Mouse (Mus musculus) myocyte (in vitro differentiated cells): Measurements from ENCODE around the gene Cers6.

ENCODE experiments used
- CEBPB ChIP-seq: IDR thresholded peaks from 2 replicates; pipeline ENCODE4 v1.6.1; 2011; ENCODE audit warnings: mild to moderate bottlenecking, moderate library complexity; ENCODE audit not compliant: poor library complexity, insufficient read depth, severe bottlenecking
- E2F4 ChIP-seq: IDR thresholded peaks from one replicate; pipeline ENCODE4 v1.6.1; 2011; ENCODE audit warnings: mild to moderate bottlenecking, control low read depth, moderate library complexity; ENCODE audit not compliant: insufficient read depth
- MAX ChIP-seq: IDR thresholded peaks from one replicate; pipeline ENCODE4 v1.6.1; 2011; ENCODE audit warnings: low read depth, mild to moderate bottlenecking, control low read depth
- MYOG ChIP-seq, 3 experiments: IDR thresholded peaks; one replicate each; pipeline ENCODE4 v1.6.1; 2011; ENCODE audit warnings: control low read depth in 2 of 3, low read depth in 2 of 3, mild to moderate bottlenecking in 2 of 3; ENCODE audit not compliant: insufficient read length in 2 of 3, control insufficient read depth in 1 of 3, insufficient read depth in 1 of 3
- POLR2A ChIP-seq: IDR thresholded peaks from one replicate; pipeline ENCODE4 v1.6.1; 2011; ENCODE audit warnings: low read depth, mild to moderate bottlenecking, control low read depth, moderate library complexity; ENCODE audit not compliant: insufficient read length
- POLR2AphosphoS2 ChIP-seq: IDR thresholded peaks from one replicate; pipeline ENCODE4 v1.6.1; 2011; ENCODE audit warnings: low read depth, control low read depth; ENCODE audit not compliant: insufficient read length
- SRF ChIP-seq: IDR thresholded peaks from one replicate; pipeline ENCODE4 v1.6.1; 2011; ENCODE audit warnings: low read depth; ENCODE audit not compliant: control insufficient read depth, insufficient read length
- TCF12 ChIP-seq: IDR thresholded peaks from one replicate; pipeline ENCODE4 v1.6.1; 2011; ENCODE audit warnings: mild to moderate bottlenecking, control low read depth; ENCODE audit not compliant: poor library complexity, insufficient read depth, severe bottlenecking
- TCF3 ChIP-seq: IDR thresholded peaks from one replicate; pipeline ENCODE4 v1.6.1; 2011; ENCODE audit warnings: low read depth, control low read depth; ENCODE audit not compliant: insufficient read length
- USF1 ChIP-seq: IDR thresholded peaks from one replicate; pipeline ENCODE4 v1.6.1; 2011; ENCODE audit warnings: low read depth, mild to moderate bottlenecking, control low read depth, moderate library complexity

DNA sequence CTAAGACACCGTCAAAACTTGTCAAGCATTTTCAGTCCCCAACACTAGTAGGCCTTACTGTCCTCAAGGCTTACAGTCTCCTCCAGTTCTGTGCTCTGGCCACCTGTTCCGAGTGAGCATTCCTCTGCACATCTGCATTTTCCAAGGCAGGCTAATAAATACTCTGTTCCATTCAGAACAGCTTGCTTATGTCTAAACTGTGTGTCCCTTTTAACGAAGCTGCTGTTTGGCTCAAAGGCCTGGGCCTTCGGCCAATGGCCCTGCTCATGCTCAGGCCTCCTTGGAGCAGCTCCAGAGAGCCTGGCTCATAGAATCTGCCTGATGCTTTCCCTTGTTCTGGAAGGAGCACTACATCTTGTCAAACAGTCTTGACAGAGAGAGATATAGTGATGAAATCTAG lies 193.0 kb downstream of the Cers6 start:
- TF ChIP-seq POLR2A (no peak), MYOG (IDR thresholded peaks at IDR 0.05; ENCODE audit: control insufficient read depth in 1 of 3, insufficient read depth in 1 of 3, insufficient read length in 2 of 3, low read depth in 2 of 3) (no peak), SRF (no peak), E2F4 (no peak), CEBPB (no peak), TCF12 (no peak), POLR2AphosphoS2 (no peak), USF1 (no peak), MAX (no peak), TCF3 (no peak)
